Mouse (Mus musculus) liver, adult 2 months (tissue): ENCODE data around the gene Vti1a.

Source experiments
- CTCF ChIP-seq: fragments of 200-500 bp; IDR thresholded peaks from 2 replicates; pipeline ENCODE4 v1.5.1; 2011; ENCODE audit warnings: low read depth, low read length, control low read depth
- POLR2A ChIP-seq: fragments of 200-500 bp; IDR thresholded peaks from 2 replicates; pipeline ENCODE4 v1.6.1; 2011; ENCODE audit warnings: low read length, control low read depth; ENCODE audit not compliant: insufficient read depth; ENCODE audit errors: extremely low read depth

DNA sequence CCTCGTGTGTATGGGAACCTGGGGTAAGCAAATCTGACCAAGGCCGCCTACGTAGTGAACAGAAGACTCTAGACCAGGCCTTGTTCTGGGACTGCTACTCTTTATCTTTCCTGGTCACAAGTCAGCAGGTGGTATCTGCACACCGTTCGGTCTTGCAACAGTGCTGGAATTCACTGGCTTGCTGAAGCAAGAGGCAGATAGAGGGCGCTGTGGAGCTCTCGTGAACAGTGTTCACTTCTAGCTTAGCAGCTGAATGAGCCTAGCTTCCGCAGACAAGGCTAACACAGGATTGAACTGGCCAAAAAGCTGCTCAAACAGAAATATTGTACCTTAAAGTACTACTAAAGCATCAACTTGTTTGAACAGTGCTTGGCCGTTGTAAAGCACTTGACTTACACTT lies 229.4 kb downstream of the Vti1a start:
- TF ChIP-seq CTCF = peak; percentile 92
- no peak for TF ChIP-seq POLR2A
